Mouse (Mus musculus) neutrophil, adult 5-6 weeks (primary cell): Measurements from ENCODE around the gene Phka1. TPM values are rescaled to one million over a fixed set of nuclear protein-coding genes. Genes with fewer than 3 reads are reported as not detected.
A peak's percentile ranks its signal among the peaks of the same experiment; 100 is the strongest.
"Not testable (repeated sequence)": the region's sequence is repeated elsewhere in the genome, so short reads cannot be mapped to it uniquely, and the experiment has no call there.

Experiments used
- ATAC-seq: fragments of 151-379, 151-347 bp; 2 replicates; pipeline ENCODE4 v1.8.0; 2017; ENCODE audit warnings: mild to moderate bottlenecking, moderate TSS enrichment; ENCODE audit not compliant: insufficient number of reproducible peaks, poor library complexity, low FRiP score, severe bottlenecking; ENCODE audit errors: extremely low read depth
- total RNA-seq: library from RNA; stranded (forward); fragments of 200-1000 nt; gene quantifications from 2 replicates; pipeline ENCODE4 v1.2.3, GENCODE M21; 2017

The Phka1 gene
- 12.3 and 13.2 TPM in 2 replicates for total RNA-seq

GRCm38 (mm10) chrX:102643823-102644572, at the start of gene Phka1:
Gene Phka1, minus strand, starts transcription at chrX:102644246.
- peak; percentile 79 for ATAC-seq

- not testable (repeated sequence) for ATAC-seq
Measured at GRCm38 (mm10) chrX:102689252-102689651, 45.2 kb upstream of the Phka1 start.

GRCm38 (mm10) chrX:102686872-102687271, 42.8 kb upstream of the Phka1 start, which contains the start of gene Gm3880:
Gene Gm3880, minus strand, starts transcription at chrX:102686972.
- not testable (repeated sequence) for ATAC-seq

- ATAC-seq: not testable (repeated sequence)
Measured at GRCm38 (mm10) chrX:102684706-102685105, 40.7 kb upstream of the Phka1 start.

- ATAC-seq: no peak
Measured at GRCm38 (mm10) chrX:102666641-102667040, 22.6 kb upstream of the Phka1 start.

- no peak for ATAC-seq
Measured at GRCm38 (mm10) chrX:102660712-102661111, 16.7 kb upstream of the Phka1 start.

- no peak for ATAC-seq
Measured at GRCm38 (mm10) chrX:102645691-102646090, 1.6 kb upstream of the Phka1 start.

GRCm38 (mm10) chrX:102645146-102645545, 1.1 kb upstream of the Phka1 start:
- no peak for ATAC-seq

- ATAC-seq: peak; percentile 36; the same call in 1 of the 2 replicates
Measured at GRCm38 (mm10) chrX:102644573-102644951, 516 bp upstream of the Phka1 start.

- no peak for ATAC-seq
Measured at GRCm38 (mm10) chrX:102601269-102601668, 42.8 kb downstream of the Phka1 start.

- no peak for ATAC-seq
Measured at GRCm38 (mm10) chrX:102588560-102588959, 55.5 kb downstream of the Phka1 start.

- no peak for ATAC-seq
Measured at GRCm38 (mm10) chrX:102571186-102571585, 72.9 kb downstream of the Phka1 start.

- ATAC-seq: no peak
Measured at GRCm38 (mm10) chrX:102556906-102557305, 87.1 kb downstream of the Phka1 start.

- ATAC-seq: no peak
Measured at GRCm38 (mm10) chrX:102509205-102509604, 134.8 kb downstream of the Phka1 start.

GRCm38 (mm10) chrX:102504644-102505481, 139.2 kb downstream of the Phka1 start, which contains the start of gene Hdac8:
Gene Hdac8, minus strand, starts transcription at chrX:102505359.
- ATAC-seq: peak; percentile 71; the same call in 1 of the 2 replicates

- no peak for ATAC-seq
Measured at GRCm38 (mm10) chrX:102504179-102504578, 139.9 kb downstream of the Phka1 start.

GRCm38 (mm10) chrX:102493992-102494730, 149.9 kb downstream of the Phka1 start:
- no peak for ATAC-seq

- no peak for ATAC-seq
Measured at GRCm38 (mm10) chrX:102485575-102485974, 158.5 kb downstream of the Phka1 start.

- no peak for ATAC-seq
Measured at GRCm38 (mm10) chrX:102479665-102480064, 164.4 kb downstream of the Phka1 start.
